Mouse (Mus musculus): ENCODE results near the gene Trim80. TPM values are rescaled to one million over a fixed set of nuclear protein-coding genes. Genes with fewer than 3 reads are reported as not detected.
"Not testable (repeated sequence)": the region's sequence is repeated elsewhere in the genome, so short reads cannot be mapped to it uniquely, and the experiment has no call there.

The Trim80 gene
- total and polyA plus RNA-seq, 3 experiments, result 0.14 to 0.59 (median 0.52) TPM

DNA sequence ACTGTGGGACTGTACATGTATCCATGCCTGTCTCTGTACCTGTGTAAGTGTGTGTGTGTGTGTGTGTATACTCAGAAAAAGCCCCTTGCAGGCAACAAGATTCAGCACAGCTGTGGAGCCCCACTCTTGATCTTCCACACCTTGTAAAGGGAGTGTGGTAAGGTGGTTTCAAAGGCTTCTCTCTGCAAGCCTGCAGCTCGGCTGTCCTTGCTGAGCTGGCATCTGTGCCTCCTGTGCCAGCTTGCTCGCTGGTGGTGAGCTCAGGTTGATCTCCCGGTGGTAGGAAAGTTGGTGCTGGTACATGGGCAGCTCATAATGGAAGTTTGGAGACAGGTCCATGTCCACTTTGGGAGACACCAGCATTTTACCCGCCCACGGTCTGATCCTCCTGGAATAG lies 21.5 kb downstream of the Trim80 start:
- no peak for DNase-seq

DNA sequence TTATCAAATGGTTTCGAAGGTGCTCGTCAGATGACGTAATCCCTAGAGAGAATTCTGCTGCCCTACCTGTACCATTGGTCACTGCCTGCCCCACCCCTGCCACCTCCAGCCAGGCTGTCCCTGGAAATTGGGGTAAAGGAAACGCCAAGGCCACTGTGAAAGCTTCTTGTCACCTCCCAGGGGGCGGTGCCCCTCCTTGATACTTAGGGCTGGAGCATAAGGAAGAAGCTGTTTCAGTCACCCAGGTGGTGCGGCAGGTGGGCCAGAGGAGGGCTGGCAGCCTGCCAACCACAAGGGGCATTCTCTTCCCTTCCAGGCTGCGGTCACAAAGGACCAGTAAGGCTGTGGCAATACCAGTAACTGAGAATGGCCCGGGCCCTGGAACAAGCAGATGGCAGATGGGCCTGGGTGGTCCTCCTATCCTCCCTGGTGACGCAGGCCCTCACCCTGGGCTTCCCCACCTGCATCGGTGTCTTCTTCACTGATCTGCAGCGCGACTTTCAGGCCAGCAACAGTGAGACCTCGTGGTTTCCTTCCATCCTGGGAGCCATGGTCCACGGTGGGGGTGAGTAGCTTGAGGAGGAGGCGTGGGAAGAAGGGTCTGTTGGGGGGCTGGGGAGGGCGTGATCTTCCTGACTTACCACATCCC lies 22.0 kb downstream of the Trim80 start, which contains the start of gene Slc16a5:
Gene Slc16a5, plus strand, starts transcription at position 232 of the 649 bp plus-strand sequence.
- DNase-seq, result no peak

DNA sequence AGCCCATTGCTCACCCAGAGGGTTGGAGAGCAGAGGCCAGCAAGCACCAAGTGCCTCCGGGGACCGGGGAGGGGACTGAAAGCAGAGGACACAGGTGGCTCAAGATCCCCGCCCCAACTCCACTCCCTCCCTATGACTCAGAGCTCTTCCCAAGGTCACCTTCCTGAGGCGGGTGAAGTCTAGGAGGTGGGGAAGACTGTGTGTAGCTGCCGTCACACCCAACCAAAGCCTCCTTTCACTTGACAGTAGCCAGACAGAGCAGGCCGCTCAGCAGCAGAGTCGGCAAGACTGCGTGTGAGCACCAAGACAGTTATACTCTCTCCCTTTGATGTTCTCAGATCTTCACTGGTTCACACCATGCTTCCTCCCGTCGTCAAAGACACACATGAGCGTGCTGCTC lies 23.1 kb downstream of the Trim80 start:
- peak; percentile 50 for DNase-seq

DNA sequence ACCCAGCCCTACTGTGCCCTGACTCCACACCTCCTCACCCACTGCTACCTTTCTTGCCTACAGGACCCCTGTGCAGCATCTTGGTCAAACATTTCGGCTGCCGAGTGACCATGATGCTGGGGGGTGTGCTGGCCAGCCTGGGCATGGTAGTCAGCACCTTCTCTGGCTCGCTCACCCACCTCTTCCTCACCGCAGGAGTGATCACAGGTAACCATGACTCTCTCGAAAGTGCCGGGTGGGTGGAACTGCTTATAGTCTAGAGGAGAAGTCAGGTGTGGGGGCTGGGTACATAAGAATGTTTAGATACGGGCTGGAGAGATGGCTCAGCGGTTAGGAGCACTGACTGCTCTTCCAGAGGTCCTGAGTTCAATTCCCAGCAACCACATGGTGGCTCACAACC lies 24.5 kb downstream of the Trim80 start:
- no peak for DNase-seq

DNA sequence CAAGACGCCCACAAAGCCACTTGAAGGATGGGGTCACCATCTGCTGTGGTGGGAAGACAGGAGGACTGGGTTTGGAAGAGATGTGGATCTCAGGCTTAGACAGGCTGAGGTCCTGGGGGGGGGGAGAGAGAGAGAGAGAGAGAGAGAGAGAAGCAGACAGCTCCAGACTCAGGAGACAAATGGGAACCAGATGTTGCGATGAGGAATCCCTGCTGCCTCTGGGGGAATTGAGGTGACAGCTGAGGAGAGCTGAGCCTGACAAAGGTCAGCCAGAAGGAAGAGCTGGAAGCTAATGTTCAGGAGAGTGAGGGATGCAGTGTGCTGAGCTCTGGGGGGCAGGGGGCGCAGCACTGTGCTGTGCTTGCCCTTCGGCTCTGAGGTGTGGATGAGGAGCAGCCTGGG lies 26.9 kb downstream of the Trim80 start:
- DNase-seq, result no peak

DNA sequence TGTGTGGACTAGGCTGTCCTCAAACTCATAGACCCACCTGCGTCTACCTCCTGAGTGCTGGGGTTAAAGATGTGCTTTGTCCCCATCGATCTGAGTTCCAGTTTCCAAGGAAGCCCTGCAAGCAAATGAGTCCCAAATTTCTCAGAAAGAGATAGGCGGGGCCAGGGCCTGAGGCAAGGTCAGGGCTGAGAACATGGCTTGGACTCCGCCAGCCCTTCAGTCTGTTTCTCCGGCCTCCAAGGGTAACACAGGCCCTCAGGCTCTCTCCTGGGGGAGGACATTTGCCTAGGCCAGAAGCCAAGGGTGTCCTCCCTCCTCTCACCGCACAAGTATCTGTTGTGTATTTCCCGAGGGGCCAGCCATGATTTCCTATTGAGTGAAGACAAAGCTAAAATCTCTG lies 31.8 kb downstream of the Trim80 start:
- no peak for DNase-seq

DNA sequence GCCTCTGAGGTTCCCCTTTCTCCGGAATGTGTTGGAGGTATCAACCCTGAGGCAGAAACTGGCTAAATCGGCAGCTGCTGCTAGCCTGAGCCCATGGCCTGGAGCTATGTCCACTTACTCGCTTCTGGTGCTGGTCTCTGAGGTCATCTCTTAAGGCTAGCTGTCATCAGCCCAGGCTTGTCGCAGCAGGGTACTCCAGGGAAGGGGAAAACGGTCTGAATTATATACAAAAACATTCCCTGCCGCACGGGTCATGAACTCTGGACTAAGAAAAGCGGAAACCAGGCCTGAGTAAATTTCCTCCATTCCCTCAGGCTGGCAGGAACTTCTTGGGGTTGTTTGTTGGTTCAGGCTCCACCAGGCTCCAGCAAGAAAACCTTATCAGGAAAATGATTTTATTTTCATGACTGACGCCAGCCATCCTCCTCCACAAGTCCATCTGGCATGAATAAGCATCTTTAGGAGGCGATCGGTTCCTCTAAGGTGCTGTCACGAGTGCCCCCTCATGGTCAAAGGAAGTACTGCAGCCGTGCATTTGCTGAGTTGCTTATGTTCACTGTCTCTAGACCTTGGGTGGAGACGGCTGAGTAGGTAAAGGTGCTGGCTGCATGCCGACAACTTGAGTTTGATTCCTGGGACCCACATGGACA lies 33.4 kb downstream of the Trim80 start:
- peak; percentile 91 for DNase-seq

DNA sequence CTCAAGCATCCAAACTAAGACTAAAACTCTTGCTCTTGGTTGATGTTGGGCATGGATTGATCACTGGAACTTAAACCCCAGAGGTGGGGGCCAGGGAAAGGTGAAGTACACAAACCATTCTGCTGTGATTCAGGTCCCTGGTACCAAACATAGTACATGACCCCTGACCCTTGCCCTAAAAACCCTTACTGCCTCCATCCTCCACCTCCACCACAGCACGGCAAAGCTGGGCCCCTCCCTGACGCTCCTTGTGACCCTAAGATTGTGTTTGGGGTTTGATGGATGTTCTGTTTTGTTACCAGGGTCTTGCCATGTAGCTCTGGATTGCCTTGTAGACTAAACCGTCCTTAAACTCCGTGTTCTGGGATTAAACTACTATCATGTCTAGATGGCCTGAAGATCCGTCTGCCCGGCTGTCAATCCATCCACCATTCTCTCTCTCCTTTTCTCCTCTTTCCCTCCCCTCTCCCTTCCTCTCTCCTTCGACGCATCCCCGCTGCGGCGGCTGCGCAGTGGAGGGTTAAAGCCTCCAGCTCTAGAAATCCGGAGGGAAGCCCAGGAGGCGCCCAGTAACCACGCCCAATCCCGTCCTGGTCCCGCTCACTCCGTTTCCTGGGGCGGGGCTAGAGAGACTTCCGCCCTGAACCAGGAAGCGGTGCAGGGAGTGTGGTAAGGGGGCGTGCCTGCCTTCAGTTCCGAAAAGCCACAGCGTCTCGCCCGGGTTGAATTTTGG lies 34.8 kb downstream of the Trim80 start, which contains the start of gene Armc7:
Gene Armc7, plus strand, starts transcription at position 643 of the 733 bp plus-strand sequence.
- peak; percentile 97 for DNase-seq

DNA sequence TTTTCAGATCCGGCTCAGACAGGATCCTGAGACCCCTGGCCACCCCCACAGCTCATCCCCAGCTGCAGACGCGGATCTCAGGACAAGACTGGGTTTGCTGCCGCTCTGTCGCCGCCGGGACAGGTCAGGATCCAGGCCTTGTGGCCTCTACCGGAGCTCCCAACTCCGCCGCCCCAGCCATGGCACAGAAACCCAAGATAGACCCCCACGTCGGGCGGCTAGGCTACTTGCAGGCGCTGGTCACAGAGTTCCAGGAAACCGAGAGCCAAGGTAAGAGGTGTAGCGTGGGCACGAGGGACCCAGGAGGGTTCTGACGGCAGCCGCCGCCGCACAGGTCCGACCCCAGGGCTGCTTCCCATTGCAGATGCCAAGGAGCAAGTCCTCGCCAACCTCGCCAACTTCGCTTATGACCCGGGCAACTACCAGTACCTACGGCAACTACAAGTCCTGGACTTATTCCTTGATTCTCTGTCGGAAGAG lies 35.5 kb downstream of the Trim80 start:
- DNase-seq, result no peak

DNA sequence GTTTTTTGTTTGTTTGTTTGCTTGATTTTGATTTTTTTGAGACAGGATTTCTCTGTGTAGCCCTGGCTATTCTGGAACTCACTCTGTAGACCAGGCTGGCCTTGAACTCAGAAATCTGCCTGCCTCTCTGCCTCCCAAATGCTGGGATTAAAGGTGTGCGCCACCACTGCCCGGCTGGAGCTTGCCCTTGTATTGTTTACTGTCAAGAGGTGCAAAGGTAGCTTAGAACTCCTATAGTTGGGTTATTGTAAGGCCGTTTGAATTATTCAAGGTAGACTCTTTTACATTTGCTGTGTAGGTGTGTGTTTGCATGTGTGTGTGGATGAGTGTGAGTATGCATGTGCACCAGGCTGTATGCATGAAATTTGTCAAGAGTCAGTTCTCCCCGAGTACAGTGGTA lies 36.3 kb downstream of the Trim80 start:
- not testable (repeated sequence) for DNase-seq

DNA sequence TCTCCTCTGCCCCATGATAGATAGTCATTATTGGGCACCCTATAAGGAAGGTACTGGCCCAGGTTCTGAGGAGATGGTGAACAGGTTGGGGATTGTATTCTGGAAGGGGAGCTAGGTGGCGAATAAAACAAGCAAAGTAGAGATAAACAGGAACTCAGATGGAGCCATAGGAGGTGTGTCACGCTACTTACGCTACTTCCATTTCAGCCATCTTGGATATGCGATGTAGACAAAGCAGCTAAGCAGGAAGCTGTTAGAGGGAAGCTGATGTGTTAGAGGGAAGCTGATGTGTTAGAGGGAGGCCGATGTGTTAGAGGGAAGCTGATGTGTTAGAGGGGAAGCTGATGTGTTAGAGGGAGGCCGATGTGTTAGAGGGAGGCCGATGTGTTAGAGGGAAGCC lies 37.0 kb downstream of the Trim80 start:
- DNase-seq, result not testable (repeated sequence)

DNA sequence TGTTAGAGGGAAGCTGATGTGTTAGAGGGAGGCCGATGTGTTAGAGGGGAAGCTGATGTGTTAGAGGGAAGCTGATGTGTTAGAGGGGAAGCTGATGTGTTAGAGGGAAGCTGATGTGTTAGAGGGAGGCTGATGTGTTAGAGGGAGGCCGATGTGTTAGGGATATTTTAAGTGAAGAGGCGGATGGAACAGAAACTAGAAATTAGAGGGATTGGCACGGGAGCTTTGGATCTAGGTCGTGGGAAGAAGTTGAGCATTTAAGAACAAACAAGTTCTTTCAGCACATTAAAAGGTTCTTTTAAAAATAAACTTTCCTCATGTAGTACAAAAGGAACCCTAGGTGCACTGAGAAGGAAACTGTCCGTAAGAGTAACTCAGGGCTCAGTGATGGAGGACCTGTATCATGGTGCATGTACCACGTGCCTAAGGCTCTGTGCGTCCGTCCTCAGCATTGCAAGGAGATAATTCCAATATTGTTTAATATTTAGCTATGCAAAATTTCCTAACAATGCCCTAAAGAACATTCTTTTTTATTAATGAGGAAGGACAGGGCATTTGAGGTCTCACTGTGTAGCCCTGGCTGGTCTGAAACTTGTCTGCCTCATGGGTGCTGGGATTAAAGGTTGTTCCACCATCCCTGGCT lies 38.1 kb downstream of the Trim80 start:
- DNase-seq, result no peak

DNA sequence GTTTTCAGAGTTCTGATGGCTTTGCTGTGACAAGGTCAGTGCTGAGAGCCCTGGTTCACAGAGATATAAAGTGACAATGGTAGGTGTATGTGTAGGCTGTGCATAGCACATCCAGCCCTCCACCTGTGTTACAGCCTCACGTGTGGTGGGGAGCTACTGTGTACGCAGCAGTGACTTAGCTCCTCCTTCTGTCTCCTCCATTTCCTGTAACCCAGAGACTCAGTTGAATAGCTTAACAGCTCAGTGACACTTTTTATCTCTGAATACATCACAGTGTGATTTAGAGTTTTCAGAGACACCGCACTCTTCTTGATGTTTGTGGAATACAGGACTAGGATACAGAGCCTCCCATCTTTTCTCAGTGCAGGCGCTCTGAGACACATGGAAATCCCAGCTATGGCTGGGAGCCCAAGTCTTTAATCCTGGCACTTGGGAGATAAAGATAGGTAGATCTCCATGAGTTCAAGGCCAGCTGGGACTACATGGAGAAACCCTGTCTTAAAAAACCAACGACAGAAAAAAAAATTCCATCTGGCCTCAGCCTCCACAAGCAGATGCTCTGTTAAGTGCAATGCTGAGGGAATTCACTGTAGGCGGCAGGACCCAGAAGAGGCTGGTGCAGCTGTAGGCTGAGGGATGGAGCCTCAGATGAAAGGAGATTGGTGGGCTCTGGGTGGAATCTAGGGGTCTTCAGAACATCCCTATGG lies 41.4 kb downstream of the Trim80 start:
- DNase-seq, result no peak

DNA sequence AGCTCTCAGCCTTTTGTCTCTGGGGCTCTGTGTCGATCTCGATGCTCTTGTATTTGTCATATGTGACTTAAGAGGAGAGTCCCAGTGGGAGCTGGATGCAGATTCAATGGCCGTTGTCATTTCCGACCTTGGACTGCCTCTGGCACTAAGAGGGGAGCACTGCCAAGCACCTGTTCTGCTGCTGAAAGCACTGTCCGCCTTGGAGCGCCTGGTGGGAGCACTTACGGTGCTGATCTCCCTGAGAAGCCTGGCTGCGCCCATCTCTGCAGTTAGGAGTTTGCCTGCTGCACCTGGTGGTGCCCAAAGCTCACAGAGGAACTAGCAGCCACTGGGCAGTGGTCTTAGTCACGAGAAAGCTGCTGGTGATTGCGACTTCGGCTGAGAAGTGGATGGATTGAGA lies 42.9 kb downstream of the Trim80 start:
- DNase-seq, result no peak

DNA sequence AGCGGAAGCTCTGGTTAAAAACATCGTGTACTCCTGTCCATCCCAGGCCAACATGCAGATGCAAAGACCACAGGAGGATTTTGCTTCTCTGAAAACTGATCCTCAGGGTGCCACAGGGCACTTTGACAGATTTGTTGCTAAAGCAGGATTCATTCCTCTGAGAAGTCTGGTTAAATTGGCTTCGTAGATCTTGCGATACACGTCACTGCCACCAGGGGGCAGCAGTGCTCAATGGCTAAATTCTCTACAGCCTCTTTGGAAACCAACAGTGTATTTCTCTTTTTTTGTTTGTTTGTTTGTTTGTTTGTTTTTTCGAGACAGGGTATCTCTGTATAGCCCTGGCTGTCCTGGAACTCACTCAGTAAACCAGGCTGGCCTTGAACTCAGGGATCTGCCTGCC lies 43.4 kb downstream of the Trim80 start:
- peak; percentile 80 for DNase-seq

DNA sequence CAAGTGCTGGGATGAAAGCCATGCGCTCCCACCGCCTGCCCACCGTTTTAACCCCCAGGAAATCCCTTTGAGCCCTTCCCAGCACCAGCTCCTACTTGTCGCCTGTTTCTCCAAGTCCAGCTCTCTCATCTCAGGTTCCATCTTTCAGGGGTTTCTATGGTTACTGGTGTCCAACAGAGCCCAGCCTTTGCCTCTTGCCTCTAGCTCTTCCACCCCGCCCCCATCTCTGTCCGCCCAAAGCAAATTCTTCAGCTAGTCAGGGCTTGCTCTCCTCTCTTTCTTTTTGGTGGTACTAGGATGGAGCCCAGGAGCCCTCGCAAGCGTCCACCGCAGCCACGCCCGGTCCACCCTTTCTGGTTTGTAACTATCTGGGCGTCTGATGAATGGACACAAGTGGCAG lies 44.8 kb downstream of the Trim80 start:
- no peak for DNase-seq

DNA sequence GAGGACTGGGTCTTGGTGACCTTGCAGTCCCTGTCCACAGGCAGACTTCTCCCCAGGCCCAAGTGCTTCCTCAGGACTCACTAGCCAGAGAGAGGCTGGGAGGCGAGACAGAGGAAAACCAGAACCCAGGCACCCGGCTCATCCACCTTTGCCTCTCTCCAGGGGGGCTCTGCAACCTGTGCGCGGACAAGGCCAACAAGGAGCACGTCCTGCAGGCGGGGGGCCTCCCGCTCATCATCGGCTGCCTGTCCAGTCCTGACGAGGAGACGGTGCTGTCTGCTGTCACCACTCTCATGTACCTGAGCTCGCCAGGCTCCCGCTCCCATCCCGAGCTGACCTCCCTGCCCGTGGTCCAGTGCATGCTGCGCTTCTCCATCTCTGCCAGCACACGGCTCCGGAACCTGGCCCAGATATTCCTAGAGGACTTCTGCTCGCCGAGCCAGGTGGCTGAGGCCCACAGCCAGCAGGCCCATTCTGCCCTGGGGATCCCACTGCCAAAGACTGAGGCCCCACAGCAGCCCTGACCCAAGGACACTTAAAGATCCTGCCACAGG lies 48.3 kb downstream of the Trim80 start:
- no peak for DNase-seq

DNA sequence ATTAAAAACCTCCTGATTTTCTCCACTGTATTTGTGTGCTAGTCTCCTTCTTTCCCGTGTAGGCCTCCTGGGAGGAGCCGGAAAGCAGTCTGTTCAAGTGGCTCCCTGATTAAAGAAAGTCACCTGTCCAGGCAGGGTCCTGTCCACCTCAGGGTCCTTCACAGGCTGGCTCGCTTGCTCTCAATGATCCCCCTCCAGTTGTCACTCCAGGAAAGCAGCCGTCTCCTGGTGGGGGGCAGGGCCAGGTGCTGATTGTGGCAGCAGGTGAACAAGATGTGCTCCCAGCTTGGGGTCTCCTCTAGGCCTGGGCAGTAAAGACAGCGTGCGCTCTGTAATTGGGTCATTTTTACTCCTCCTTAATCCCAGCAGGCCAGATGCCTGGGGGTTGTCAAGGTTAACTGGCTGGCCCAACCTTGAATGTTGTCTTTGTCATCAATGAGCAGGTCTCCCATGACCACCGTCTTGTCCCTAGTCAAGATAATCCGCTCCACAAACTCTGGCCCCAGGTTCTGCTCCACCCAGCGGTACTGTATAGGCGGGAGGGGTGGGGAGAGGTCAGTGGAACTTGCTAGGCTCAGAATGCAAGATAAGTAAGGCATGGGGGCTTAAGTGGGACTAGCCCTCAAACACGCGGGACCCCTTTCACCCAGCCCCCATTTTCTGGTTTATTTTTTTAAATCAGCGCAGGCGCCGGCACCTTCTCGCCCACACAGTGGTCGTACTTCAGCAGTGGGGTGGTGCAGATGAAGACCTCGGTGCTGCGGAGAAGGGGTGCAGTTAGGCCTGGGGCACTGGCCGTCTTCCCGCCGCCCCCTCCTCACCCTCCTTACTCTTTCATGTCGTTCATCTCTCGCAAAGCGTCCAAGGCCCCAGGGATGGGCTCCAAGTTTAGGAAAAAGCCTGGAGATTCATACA lies 50.4 kb downstream of the Trim80 start:
- DNase-seq, result peak; percentile 80

DNA sequence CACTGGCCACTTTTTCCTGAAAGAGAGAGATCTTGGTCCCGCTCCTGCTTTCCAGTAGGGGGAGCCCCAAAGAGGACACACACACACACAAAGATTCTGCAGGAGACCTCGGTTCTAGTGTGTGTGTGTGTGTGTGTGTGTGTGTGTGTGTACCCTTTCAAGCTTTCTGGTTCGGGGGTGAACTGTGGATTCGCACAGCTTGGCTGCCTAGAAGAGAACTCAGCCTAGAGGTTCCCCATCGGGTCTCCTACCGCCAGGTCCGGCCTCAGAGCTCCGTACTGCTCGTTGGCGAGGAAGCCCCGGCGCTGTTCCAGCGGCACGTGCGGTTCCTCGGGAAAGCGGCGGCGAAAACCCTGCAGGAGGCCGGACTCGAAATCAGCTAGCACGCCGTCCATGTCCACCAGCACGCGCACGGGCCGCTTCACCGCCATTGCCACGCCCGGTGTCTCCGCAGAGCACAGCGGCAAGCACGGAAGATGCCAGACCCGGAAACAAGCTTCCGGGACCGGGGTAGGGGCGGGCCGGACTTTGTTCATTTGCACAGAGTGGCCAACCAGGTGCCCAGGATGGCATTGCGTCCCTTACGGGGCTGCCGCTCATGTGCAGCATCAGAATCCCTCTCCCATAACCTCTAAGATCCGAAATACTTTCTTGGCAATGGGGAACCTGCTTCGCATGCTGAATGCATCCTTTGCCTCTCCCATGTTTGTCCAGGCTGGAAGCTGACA lies 51.2 kb downstream of the Trim80 start, which contains the start of gene Nt5c:
Gene Nt5c, minus strand, starts transcription at position 507 of the 728 bp plus-strand sequence.
- DNase-seq, result peak; percentile 92

DNA sequence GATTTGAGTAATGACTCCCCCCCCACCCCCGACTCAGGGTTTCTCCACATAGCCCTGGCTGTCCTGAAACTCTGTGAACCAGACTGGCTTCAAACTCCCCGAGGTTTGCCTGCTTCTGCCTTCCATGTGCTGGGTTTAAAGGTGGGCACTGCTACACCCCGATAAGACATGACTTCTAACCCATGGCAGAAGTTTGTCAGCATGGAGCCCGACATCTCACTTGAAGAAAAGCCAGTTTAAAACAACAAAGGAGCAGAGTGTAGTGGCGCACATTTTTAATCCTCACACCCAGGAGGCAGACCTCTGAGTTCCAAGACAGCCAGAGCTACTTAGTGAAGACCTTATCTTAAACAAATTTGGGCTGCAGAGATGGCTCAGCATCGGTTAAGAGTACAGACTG lies 52.0 kb downstream of the Trim80 start:
- no peak for DNase-seq

All from adrenal gland, adult 2 months (tissue).